Mouse (Mus musculus): ENCODE measurements at regions not wholly inside any gene's neighbourhood (a gene's known extent, or its start where the extent isn't known, plus 50 kb on each side); places are given as distances from the start of the nearest gene placed in this dataset.

DNA sequence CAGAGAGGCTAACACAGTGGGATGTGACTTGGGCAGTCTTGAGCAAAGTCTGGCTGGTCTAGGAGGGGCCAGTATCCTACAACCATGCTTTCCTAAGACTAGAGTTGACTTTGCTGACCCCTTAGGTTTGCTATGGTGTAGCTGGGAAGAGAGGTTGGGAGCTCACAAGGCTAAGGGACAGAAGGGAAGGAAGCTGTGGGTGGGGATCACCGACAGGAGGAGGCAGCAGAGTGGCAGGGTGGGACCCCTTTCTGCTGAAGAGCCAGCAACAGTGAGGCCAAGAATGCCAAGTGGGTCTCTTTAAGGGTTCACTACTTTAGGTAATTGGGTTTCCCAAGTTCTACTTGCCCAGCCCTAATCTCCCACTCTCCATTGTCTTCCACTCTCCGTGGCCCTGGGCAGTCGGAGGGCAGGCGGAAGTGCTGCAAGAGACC is 67.7 kb upstream of the Sox13 start:
- no peak overlapping the region for H3K4me3 ChIP-seq (replicated peaks; ENCODE audit: low read depth, low read length)
- H3K9me3 ChIP-seq (ENCODE audit: control insufficient read depth, low read length): no peaks in the 10 kb centered on the region
- H3K4me2 ChIP-seq (ENCODE audit: low read length): peak overlapping the region; percentile 63
- ATAC-seq (ENCODE audit: low FRiP score, low TSS enrichment) (0 out of 2 replicates have a peak, but pooled peaks have one; percentile 9), DNase-seq (no peak)
- peak overlapping the region; percentile 99 for H3K27ac ChIP-seq (replicated peaks; ENCODE audit: low read depth, low read length)
- peak overlapping the region; percentile 74; the same call in 1 of the 2 replicates for H3K9ac ChIP-seq (replicated peaks; ENCODE audit: low read length)
- H3K27me3 ChIP-seq (ENCODE audit: control insufficient read depth, insufficient read depth, low read length): no peaks in the 10 kb centered on the region
- WGBS: 1% methylated on average over 4 of the region's 4 CpGs
- H3K4me1 ChIP-seq (ENCODE audit: control insufficient read depth, insufficient read depth, low read length): peaks cover 26% of the 10 kb centered on the region
- no peaks in the 10 kb centered on the region for H3K36me3 ChIP-seq (ENCODE audit: control insufficient read depth, insufficient read depth, low read length)

DNA sequence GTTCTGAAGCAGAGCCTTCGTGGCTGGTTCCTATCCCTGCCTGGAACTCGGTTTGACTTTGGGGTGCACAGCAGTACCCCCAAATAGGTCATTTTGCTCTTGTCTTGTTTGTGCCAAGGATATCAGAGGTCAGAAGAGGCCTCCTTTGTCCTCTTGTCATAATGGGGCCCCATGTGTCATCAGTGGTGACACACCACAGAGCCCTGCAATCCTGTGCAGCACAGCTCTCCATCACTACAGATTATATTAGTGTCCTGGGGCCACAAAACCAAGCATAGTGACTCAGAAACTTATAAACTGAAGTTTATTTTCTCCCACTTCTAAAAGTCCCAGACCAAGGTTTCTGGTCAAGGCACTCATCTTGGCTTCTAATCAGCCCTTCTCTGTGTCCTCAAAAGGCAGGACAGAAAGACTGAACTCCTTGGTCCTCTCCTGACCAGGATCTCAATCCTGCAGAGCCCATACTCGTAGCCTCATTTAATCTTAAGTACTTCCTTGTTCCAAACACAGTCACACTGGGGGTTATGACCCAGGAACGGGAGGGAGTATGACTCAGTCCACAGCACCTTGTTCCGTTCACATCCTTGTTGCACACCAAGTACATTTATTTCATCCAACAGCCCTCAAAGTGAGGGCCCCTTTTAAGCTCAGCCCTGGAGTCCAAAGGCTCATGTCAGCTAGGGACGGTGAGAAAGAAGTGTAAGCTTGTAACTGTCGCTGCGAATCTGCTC is 63.2 kb upstream of the Sox13 start:
- no peak overlapping the region for H3K27ac ChIP-seq (replicated peaks; ENCODE audit: low read depth, low read length)
- no peak for DNase-seq
- H3K4me3 ChIP-seq (replicated peaks; ENCODE audit: low read depth, low read length): no peak overlapping the region
- peaks cover 9% of the 10 kb centered on the region for H3K4me1 ChIP-seq (ENCODE audit: control insufficient read depth, insufficient read depth, low read length)
- H3K4me2 ChIP-seq (ENCODE audit: low read length): no peak overlapping the region
- no peaks in the 10 kb centered on the region for H3K36me3 ChIP-seq (ENCODE audit: control insufficient read depth, insufficient read depth, low read length)
- no peak for ATAC-seq (ENCODE audit: low FRiP score, low TSS enrichment)
- H3K9ac ChIP-seq (replicated peaks; ENCODE audit: low read length): no peak overlapping the region
- 84% methylated on average over 8 of the region's 8 CpGs for WGBS
- H3K27me3 ChIP-seq (ENCODE audit: control insufficient read depth, insufficient read depth, low read length): no peaks in the 10 kb centered on the region
- H3K9me3 ChIP-seq (ENCODE audit: control insufficient read depth, low read length): no peaks in the 10 kb centered on the region

DNA sequence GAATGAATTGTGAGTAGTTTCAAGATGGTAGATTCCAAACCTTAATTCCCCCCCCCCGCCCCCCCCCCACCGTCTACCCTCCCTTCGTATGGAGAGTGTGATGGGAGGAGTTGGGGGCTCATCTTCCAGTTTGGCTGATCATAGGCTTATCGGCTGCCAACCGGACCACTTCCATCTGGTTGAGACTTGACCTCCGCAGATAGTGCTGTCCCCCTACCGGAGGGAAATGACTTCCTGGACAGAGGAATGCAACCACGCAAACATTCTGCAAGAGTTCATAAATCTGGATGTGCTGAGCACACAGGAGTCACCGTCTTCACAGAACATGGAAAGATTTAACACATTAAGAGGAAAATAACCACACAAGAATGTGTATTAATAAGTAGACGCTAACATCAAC is 62.2 kb upstream of the Sox13 start:
- Histone ChIP-seq H3K9ac (replicated peaks; ENCODE audit: low read length) (no peak overlapping the region), H3K9me3 (ENCODE audit: control insufficient read depth, low read length) (no peaks in the 10 kb centered on the region), H3K27me3 (ENCODE audit: control insufficient read depth, insufficient read depth, low read length) (no peaks in the 10 kb centered on the region), H3K36me3 (ENCODE audit: control insufficient read depth, insufficient read depth, low read length) (no peaks in the 10 kb centered on the region), H3K27ac (replicated peaks; ENCODE audit: low read depth, low read length) (no peak overlapping the region), H3K4me1 (ENCODE audit: control insufficient read depth, insufficient read depth, low read length) (peaks cover under 1% of the 10 kb centered on the region; the same call in 1 of the 2 replicates), H3K4me3 (replicated peaks; ENCODE audit: low read depth, low read length) (no peak overlapping the region), H3K4me2 (ENCODE audit: low read length) (no peak overlapping the region)
- ATAC-seq (ENCODE audit: low FRiP score, low TSS enrichment) (no peak), DNase-seq (no peak)
- 73% methylated on average over 10 of the region's 10 CpGs for WGBS

DNA sequence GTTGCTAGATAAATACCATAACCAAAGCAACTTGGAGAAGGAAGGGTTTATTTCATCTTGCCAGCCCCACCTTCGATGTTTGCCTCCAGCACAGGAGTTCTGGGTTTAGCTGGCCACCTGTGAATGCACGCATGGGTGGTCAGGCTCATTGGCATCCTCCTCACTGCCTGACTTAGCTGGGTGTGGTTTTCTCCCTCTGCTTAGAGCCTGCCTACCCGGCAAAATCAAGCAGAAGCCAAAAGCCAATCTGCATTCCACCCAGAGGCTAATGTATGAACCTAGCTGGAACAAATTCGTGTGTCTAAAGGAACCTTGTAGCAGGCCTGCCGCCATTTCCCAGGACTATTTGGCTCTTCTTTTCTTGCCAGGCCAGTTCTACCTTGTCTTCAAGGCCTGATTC is 58.7 kb upstream of the Sox13 start:
- ATAC-seq (ENCODE audit: low FRiP score, low TSS enrichment) (no peak), DNase-seq (no peak)
- no peak overlapping the region for H3K4me2 ChIP-seq (ENCODE audit: low read length)
- no peaks in the 10 kb centered on the region for H3K27me3 ChIP-seq (ENCODE audit: control insufficient read depth, insufficient read depth, low read length)
- 42% methylated on average over 5 of the region's 5 CpGs for WGBS
- no peak overlapping the region for H3K4me3 ChIP-seq (replicated peaks; ENCODE audit: low read depth, low read length)
- no peak overlapping the region for H3K27ac ChIP-seq (replicated peaks; ENCODE audit: low read depth, low read length)
- H3K36me3 ChIP-seq (ENCODE audit: control insufficient read depth, insufficient read depth, low read length): no peaks in the 10 kb centered on the region
- no peaks in the 10 kb centered on the region for H3K4me1 ChIP-seq (ENCODE audit: control insufficient read depth, insufficient read depth, low read length)
- H3K9ac ChIP-seq (replicated peaks; ENCODE audit: low read length): no peak overlapping the region
- H3K9me3 ChIP-seq (ENCODE audit: control insufficient read depth, low read length): no peaks in the 10 kb centered on the region

DNA sequence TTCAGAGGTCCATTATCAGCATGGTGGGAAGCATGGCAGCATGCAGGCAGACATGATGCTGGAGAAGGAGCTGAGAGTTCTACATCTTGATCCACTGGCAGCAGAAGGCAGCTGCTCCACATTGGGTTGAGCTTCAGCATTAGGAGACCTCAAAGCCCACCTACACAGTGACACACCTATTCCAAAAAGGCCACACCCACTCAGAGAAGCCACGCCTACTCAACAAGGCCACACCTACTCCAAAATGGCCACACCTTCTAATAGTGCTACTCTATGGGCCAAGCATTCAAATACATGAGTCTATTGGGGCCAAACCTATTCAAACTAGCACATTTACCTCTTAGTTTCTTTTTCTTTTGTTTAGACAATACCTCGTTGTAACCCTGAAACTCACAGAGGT is 50.4 kb upstream of the Sox13 start:
- Histone ChIP-seq H3K4me1 (ENCODE audit: control insufficient read depth, insufficient read depth, low read length) (no peaks in the 10 kb centered on the region), H3K4me2 (ENCODE audit: low read length) (no peak overlapping the region), H3K9me3 (ENCODE audit: control insufficient read depth, low read length) (no peaks in the 10 kb centered on the region), H3K27me3 (ENCODE audit: control insufficient read depth, insufficient read depth, low read length) (no peaks in the 10 kb centered on the region), H3K4me3 (replicated peaks; ENCODE audit: low read depth, low read length) (no peak overlapping the region), H3K27ac (replicated peaks; ENCODE audit: low read depth, low read length) (no peak overlapping the region), H3K36me3 (ENCODE audit: control insufficient read depth, insufficient read depth, low read length) (no peaks in the 10 kb centered on the region), H3K9ac (replicated peaks; ENCODE audit: low read length) (no peak overlapping the region)
- ATAC-seq (ENCODE audit: low FRiP score, low TSS enrichment) (no peak), DNase-seq (no peak)
- 88% methylated on average over 2 of the region's 2 CpGs for WGBS

All from midbrain, embryonic 14.5 days (tissue).